Mouse (Mus musculus) testis, adult 2 months (tissue): Measurements from ENCODE around the gene Alpk1. TPM values are rescaled to one million over a fixed set of nuclear protein-coding genes. Genes with fewer than 3 reads are reported as not detected.

Source experiments
- H3K27ac ChIP-seq: fragments of 200-500 bp; 2 replicates; pipeline ENCODE4 v1.5.1; 2012; ENCODE audit warnings: low read depth, low read length; ENCODE audit not compliant: control insufficient read depth, insufficient read depth
- H3K27me3 ChIP-seq: fragments of 200-500 bp; 2 replicates; pipeline ENCODE4 v1.6.1; 2012; ENCODE audit warnings: mild to moderate bottlenecking, low read length, moderate library complexity; ENCODE audit not compliant: control insufficient read depth, insufficient read depth
- H3K36me3 ChIP-seq: fragments of 200-500 bp; 2 replicates; pipeline ENCODE4 v1.6.1; 2012; ENCODE audit warnings: mild to moderate bottlenecking, low read length; ENCODE audit not compliant: control insufficient read depth, insufficient read depth
- H3K4me1 ChIP-seq: fragments of 200-500 bp; 2 replicates; pipeline ENCODE4 v1.6.1; 2012; ENCODE audit warnings: low read length; ENCODE audit not compliant: control insufficient read depth, insufficient read depth
- H3K4me3 ChIP-seq: fragments of 200-500 bp; 2 replicates; pipeline ENCODE4 v1.5.1; 2012; ENCODE audit warnings: low read depth, mild to moderate bottlenecking, low read length, moderate library complexity, mixed read lengths; ENCODE audit not compliant: control insufficient read depth
- CTCF ChIP-seq: fragments of 200-500 bp; IDR thresholded peaks from 2 replicates; pipeline ENCODE4 v1.5.1; 2012; ENCODE audit warnings: low read depth, mild to moderate bottlenecking, inconsistent platforms, low read length, moderate library complexity; ENCODE audit not compliant: control insufficient read depth, insufficient read depth, insufficient replicate concordance
- POLR2A ChIP-seq: fragments of 200-500 bp; IDR thresholded peaks from 2 replicates; pipeline ENCODE4 v1.6.1; 2012; ENCODE audit warnings: low read depth, mild to moderate bottlenecking, inconsistent platforms, low read length, moderate library complexity; ENCODE audit not compliant: control insufficient read depth
- polyA plus RNA-seq: library from polyadenylated mRNA; depleted of rRNA; stranded (reverse); fragments of >200 nt; gene quantifications from 2 replicates; pipeline ENCODE4 v1.2.3, GENCODE M21; 2012

Gene Alpk1
- polyA plus RNA-seq, 1 experiment = 3.0 TPM

GRCm38 (mm10) chr3:127743614-127744365 is 36.5 kb downstream of the Alpk1 start:
- Histone ChIP-seq H3K4me1 (no peaks in the 10 kb centered on the region), H3K4me3 (peak overlapping the region; percentile 42; the same call in 1 of the 2 replicates), H3K36me3 (no peaks in the 10 kb centered on the region), H3K27me3 (no peaks in the 10 kb centered on the region), H3K27ac (no peak overlapping the region)
- TF ChIP-seq POLR2A (peak; percentile 54; the same call in 1 of the 2 replicates), CTCF (no peak)

GRCm38 (mm10) chr3:127741473-127741872 is 38.9 kb downstream of the Alpk1 start:
- Histone ChIP-seq H3K27me3 (no peaks in the 10 kb centered on the region), H3K4me3 (no peak overlapping the region), H3K4me1 (no peaks in the 10 kb centered on the region), H3K27ac (no peak overlapping the region), H3K36me3 (no peaks in the 10 kb centered on the region)
- TF ChIP-seq CTCF (peak; percentile 34; the same call in 1 of the 2 replicates), POLR2A (no peak)

- no peaks in the 10 kb centered on the region for H3K36me3 ChIP-seq
- TF ChIP-seq POLR2A = no peak
- TF ChIP-seq CTCF = no peak
- H3K4me3 ChIP-seq = no peak overlapping the region
- no peaks in the 10 kb centered on the region for H3K27me3 ChIP-seq
- no peaks in the 10 kb centered on the region for H3K4me1 ChIP-seq
- H3K27ac ChIP-seq = no peak overlapping the region
Measured at GRCm38 (mm10) chr3:127737876-127738275, 42.5 kb downstream of the Alpk1 start.

GRCm38 (mm10) chr3:127735395-127735794 is 44.9 kb downstream of the Alpk1 start:
- no peaks in the 10 kb centered on the region for H3K4me1 ChIP-seq
- no peak overlapping the region for H3K27ac ChIP-seq
- no peak overlapping the region for H3K4me3 ChIP-seq
- H3K27me3 ChIP-seq = no peaks in the 10 kb centered on the region
- no peak for TF ChIP-seq POLR2A
- no peak for TF ChIP-seq CTCF
- no peaks in the 10 kb centered on the region for H3K36me3 ChIP-seq

- Histone ChIP-seq H3K4me1 (no peaks in the 10 kb centered on the region), H3K36me3 (no peaks in the 10 kb centered on the region), H3K4me3 (no peak overlapping the region), H3K27me3 (no peaks in the 10 kb centered on the region), H3K27ac (no peak overlapping the region)
- TF ChIP-seq CTCF (no peak), POLR2A (no peak)
Measured at GRCm38 (mm10) chr3:127729513-127730137, 50.7 kb downstream of the Alpk1 start.

- TF ChIP-seq CTCF = no peak
- TF ChIP-seq POLR2A = no peak
- Histone ChIP-seq H3K27ac (no peak overlapping the region), H3K4me1 (no peaks in the 10 kb centered on the region), H3K27me3 (no peaks in the 10 kb centered on the region), H3K36me3 (no peaks in the 10 kb centered on the region), H3K4me3 (no peak overlapping the region)
Measured at GRCm38 (mm10) chr3:127728851-127729512, 51.3 kb downstream of the Alpk1 start.

- no peak for TF ChIP-seq CTCF
- TF ChIP-seq POLR2A = no peak
- no peaks in the 10 kb centered on the region for H3K27me3 ChIP-seq
- H3K4me3 ChIP-seq = no peak overlapping the region
- no peaks in the 10 kb centered on the region for H3K36me3 ChIP-seq
- no peaks in the 10 kb centered on the region for H3K4me1 ChIP-seq
- no peak overlapping the region for H3K27ac ChIP-seq
Measured at GRCm38 (mm10) chr3:127728046-127728445, 52.3 kb downstream of the Alpk1 start.
